Mouse (Mus musculus) MN1 (cell line): ENCODE results near the gene Efna2.
A peak's percentile ranks its signal among the peaks of the same experiment; 100 is the strongest.
"Not testable (repeated sequence)": the region's sequence is repeated elsewhere in the genome, so short reads cannot be mapped to it uniquely, and the experiment has no call there.

ENCODE experiments used
- DNase-seq: peaks from one replicate; pipeline ENCODE4 v3.0.0-alpha.2; 2016; ENCODE audit warnings: low spot score

The Efna2 gene

DNA sequence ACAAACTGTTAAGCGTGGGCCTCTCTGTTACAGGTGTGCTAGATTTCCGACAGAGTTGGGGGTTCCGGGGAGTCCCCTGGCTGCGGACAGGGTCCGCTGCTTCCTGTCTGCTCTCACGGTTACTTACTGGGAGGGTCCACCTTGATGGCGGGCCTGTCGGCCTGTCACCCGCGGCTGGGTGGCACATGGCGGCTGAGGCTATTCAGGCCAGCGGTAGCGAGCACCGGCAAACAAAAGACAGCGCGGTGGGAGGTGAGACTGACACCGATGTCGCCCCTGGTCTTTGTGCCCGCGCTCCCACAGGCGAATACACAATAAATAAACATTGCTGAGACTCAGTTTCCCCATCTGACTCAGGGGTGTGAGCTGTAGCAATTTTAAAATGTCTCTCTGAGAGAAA is 10.7 kb downstream of the Efna2 start:
- DNase-seq = no peak

DNA sequence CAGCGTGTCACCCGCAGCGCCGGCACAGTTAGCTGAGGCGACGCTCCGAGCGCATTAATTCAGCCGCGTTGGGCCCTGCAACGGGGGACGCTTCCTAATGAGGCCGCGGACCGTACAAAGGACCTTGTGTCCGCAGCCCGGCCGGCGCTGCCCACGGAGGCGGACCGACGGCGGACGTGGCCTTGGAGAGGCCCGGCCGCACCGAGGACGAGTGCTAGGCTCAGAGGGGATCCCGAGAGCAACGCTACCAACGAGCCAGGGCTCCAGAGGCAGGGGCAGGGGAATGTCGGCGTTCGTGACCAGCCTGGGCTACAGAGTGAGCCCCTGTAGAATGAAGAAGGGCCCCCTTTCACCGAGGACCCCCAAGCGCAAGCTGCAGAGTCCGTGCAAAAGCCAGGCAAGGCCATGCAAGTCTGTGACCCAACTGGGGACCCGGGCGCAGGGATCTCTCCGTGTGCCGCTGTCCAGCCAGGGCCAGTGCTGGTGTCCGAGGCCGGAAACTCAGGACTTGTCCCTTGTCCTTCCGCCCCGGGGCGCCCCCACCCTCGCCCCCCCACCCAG is 11.3 kb downstream of the Efna2 start:
- DNase-seq = peak; percentile 75

DNA sequence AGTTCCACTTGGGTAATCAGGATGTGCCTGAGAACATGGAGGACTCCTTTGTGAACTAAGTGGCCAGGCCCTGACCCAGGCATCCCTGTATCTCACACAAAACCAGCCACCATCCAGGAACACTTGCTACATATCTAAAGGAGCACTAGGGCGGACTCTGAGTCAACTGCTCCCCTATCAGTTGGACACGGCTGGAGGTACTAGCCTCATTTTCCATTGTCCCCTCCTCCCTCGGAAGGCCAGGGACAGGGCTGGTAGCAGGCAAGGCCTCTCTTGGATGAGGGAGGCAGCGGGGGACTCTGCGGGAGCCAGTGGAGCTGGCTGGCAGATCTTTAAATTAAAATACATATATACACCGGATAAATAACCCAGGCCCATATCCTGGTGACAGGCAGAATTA is 14.7 kb downstream of the Efna2 start:
- no peak for DNase-seq

DNA sequence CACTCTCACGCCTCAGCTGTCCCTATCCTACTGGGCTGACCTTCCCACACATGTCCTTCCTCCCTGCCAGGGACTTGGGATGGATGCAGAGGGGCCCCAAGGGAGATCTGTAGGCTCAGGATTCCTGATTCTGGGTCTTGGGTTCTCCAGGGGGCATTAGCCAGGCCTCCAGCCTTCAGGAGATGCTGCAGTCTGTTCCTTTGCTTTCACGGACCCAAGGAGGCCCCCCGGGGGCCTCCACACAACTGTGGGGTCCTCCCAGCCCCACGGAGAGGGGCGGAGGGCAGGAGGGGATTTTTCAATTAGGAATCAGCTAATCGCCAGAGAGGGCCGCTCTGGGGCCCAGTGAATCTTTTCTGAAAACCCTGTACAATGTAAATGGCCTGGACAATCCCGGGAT is 15.2 kb downstream of the Efna2 start:
- DNase-seq = no peak

DNA sequence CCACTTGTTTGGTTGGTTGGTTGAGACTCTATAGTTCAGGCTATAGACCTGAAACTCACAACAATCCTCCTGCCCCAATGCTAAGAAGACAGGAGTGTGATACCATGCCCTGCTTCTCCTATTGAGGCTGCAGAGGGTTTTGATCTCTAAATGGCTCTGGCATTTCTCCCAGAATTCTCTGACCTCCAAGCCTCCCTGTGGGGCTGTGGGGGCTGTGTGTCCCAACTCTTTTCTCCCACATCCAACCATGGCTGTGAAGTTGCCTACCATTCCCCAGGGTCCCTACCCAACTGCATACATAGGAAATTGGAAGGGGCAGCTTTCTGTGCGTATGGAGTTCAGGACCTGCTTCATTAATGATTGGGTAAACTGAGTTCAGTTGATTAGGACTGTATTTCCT is 16.9 kb downstream of the Efna2 start:
- DNase-seq = no peak

DNA sequence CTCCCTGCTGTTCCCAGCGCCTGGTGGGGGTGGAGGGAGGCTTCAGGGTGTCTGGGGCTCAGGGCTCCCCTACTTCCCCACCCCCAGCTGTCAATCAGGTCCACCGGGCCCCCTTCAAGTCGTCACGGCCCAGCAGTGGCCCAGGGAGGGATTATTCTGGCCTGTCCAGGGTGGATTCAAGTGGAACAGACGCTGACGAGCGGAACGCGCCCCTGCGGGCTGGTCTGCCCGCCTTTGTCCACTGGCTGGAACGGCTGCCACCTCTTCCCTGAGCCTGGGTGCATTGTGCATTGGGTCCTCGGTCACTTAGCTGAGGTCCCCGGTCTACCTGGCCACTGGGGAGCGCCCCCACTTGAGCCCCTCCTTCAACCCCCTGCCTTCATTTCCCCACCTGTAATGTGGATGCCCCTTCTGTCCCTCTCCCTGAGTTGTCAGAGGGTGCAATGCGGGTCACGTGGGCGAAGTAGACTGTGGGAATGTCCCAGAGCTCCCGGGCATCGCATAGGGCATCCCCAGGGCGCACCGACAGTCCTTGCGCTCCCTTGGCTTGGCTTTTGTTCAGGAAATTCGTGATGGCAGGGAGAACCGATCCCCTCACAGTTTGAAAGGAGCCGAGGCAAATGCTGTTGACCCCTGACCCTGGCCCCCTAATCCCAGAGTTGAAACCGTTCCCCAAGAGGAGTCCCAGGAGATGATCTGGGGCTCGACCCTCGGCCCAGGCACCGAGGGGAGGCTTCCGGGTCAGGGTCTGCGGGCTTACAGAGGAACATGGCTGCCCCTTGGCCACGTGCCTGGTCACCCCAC is 17.7 kb downstream of the Efna2 start:
- DNase-seq = no peak

DNA sequence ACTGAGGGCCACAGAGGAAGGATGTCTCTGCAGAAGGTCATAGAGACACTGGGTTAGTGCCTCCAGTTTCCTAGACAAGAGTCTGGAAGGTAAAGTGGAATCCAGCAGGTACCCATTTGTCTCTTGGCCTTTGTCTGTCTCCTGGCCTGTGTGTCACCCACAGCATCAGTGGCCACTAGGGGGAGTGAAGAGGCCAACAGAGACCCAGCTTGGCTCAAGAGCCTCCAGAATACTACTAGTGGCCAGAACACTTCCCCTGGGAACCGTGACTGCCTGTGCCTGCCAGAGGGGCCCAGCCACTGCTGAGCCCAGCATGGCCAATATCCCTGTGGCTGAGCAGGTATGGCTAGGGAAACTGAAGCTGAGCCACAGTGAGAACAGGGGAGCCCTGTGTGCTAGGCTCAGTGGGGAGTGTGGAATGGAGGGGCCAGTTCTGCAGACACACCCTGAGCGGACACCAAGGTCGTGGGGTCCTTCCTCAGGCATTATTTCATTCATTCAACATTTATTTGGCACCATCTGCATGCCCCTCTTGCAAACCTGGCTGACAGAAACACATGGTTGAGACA is 20.2 kb downstream of the Efna2 start:
- DNase-seq = peak; percentile 94

DNA sequence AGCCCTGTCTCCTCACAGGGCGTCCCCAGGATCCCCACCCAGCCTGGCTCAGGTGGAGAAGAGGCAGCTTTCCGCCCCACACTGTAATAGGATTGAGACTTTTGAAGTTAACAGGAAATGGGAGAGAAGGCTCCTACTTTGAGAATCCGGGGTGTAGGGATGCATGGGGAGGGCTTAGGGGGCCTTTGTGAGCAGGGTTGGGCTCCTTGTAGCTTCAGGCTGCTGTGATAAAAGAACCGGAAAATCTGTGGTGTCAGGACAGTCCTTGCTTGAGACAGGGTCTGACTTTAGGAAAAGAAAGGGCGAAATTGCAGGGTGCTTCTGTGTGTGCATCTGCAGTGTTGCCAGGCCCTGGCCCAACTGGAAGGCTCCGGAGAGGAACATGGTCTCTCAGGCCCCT is 21.2 kb downstream of the Efna2 start:
- DNase-seq = no peak

DNA sequence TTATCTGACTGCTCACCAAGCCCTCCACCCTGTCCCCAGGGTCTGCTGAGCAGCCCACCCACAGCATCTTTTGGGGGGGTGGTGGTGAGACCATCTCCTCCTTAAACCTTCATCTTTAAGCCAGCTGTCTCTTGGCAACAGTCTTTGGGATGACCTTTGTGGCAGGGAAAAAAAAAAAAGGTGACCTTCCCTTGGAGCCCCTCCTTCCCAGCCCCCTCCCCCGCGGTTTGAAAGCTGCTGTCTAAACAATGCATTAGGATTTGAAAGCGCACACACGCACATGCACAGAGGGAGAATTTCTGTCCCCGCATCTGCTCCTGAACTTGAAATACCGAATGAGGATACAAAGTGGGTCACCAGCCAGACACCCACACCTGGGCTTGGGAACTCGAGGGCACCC is 24.8 kb downstream of the Efna2 start:
- no peak for DNase-seq

DNA sequence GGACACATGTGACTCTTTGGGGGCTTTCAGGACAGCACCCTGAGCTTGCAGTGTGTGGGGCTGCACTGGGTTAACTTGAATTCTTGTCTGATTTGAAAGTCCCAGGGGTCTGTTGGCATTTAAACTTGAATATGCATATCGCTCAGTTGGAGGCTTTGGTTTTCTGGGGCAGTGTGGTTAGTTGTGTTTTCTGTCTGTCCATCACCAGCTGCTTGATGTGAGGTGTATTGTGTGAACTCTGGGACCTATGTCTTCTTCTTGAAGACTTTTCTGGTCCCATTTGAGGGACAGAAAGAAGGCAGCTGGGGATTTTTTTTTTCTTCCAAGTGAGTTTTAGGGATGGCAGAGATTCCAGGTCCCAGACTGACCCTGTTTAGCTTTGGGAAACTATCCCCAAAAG is 27.9 kb downstream of the Efna2 start:
- no peak for DNase-seq

DNA sequence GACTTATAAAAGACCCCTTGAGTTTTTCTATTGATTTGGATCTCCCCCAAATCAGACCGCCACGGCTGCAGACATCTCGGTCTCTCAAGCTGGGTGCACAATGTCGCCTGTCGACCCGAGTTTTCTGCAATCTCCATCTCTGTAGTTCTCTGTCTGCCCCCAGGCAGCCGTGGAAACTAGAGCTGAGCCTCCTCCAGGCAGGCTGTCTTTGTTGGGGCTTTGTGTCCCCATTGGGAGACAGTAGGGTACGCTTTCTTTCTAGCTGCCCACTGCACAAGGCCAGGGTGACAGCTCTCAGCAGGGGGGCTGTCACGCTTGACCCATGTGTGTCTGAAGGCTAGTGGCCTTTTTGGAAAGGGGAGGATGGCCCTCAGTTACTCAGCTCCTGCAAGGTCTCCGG is 28.4 kb downstream of the Efna2 start:
- DNase-seq = no peak

DNA sequence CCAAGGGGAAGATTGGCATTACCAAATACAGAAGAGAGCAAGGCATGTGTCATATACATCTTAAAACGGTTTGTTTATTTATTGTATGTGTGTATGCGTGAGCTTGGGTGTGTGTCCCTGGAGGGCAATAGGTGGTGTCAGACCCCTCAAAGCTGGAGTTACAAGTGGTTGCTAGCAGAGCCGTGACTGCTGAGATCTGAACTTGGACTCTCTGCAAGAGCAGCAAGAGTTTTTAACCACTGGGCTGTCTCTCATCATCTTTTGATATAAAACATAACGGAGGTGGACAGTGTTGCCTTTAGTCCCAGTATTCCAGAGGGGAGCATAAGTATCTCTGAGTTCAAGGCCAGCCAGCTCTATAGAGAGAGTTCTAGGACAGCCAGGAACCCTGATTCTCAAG is 29.0 kb downstream of the Efna2 start:
- no peak for DNase-seq

DNA sequence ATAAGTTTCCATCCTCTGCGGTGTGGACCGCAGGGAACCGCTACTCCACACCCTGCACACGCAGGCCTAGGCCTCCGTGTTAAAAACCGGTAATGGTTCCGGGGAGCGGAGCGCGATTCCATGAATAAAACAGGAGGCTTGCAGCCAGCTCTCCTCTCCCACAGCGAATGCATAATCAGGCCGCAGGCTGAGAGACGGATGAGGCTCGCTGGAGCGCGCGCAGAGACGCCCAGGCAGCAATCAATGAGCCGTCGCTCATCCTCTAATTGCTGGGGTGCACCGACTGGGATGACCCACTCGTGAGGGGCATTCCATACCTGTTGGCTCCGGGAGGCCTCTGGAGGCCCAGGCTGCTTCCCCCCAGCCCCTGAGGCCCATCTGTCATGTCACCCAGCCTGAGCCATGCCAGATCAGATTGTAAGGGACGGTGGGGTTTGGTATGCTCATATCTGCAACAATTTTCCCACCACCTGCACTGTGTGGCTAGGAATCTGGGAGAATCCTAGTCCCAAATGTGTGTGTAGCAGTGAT is 29.6 kb downstream of the Efna2 start:
- no peak for DNase-seq

DNA sequence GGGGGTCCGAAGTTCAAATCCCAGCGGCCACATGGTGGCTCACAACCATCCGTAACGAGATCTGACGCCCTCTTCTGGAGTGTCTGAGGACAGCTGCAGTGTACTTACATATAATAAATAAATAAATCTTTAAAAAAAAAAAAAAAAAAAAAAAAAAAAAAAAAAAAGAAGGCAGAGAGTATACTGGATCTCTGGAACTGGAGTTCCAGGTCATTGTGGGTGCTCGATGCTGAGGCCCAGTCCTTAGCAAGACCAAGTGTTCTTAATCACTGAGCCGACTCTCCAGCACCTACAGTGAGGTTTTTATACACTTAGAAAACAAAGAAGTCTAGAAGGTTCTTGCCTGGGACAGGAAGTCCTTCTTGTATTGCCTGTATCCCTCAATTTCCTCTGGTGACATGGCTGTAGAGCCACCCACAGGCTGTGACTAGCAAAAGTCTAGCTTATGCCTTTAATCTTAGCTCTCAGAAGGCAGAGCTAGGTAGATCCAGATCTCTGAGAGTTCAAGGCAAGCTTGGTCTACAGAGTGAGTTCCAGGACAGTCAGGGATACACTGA is 32.3 kb downstream of the Efna2 start:
- not testable (repeated sequence) for DNase-seq

DNA sequence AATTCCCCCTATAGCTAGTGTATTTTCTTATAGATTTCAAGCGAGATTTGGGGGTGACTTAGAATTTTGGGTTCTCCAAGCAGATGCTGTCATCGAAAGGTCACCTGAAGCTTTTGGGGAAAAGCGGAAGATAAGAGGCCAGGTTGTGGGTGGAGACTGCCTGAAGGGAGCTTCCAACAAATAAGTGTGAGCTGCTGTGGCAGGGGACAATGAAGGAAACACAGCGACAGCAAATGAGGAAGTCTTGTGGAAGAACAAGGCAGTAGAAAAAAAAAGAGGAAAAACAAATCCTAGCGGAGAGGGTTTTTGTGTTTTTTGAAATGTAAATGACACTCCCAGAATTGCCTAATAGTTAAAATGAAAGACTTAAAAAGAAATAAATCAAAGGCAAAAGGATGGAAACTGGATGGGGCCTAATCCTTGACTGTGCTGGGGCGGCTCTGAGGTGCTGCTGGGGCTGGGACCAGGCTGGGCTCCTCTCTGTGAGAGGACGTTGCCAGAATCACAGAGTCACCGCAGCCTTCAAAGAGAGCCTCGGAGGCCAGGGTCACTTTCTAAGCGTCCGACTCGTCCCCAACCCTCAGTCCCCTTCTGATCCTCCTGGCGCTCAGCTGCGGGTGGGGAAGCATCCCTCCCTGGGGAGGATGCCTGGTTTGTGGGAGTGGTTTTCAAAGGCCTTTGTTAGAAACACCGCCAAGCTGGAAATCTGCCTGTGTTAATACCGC is 35.9 kb downstream of the Efna2 start:
- no peak for DNase-seq

DNA sequence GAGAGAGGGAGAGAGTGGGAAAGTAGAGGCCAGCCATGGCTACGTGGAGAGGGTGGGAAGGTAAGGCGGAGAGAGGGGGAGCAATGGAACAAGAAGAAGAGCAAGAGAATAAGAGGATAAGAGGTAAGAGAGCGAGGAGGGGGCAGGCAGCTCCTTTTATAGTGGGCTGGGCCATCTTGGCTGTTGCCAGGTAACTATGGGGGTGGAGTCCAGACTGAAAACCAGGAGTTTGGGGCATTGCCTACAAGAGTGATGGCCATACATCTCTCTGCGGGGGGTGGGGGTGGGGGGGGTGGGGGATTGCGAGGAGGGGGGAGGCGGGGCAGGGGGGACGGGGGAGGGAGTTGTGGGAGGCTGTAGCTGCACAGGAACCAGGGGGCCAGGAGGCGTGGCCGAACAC is 41.4 kb downstream of the Efna2 start:
- DNase-seq = no peak

DNA sequence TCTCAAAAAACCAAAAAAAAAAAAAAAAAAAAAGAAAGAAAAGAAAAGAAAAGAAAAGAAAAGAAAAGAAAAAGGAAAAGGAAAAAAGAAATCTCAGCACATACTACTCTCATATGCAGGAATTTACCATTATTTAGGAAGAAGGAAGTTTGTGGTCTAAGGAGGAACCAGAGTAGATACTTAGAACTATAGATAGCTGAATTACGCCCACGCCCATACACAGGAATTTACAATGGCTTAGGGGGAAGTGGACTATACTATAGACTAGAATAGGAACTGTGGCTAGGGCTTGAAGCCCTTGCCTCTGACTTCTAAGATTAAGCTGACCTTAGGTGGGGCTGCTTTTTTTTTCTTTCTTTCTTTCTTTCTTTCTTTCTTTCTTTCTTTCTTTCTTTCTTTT is 43.9 kb downstream of the Efna2 start:
- DNase-seq = not testable (repeated sequence)

DNA sequence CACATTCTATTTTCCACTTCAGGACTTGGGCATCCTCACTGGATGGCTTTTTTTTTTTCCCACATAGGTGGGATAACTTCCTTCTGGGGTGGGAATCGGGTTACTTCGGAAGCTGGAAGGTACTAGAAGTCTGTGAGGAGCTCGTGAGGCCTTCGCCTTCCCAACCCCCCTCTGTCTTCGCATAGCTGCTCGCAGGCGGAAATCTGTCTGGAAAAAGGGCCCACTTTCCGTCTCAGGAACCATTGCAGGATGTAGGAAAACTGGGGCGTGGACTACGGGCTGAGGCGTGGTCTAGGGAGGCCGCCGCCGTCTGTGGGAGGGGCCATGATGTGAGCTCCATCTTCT is 46.8 kb downstream of the Efna2 start:
- DNase-seq = no peak

DNA sequence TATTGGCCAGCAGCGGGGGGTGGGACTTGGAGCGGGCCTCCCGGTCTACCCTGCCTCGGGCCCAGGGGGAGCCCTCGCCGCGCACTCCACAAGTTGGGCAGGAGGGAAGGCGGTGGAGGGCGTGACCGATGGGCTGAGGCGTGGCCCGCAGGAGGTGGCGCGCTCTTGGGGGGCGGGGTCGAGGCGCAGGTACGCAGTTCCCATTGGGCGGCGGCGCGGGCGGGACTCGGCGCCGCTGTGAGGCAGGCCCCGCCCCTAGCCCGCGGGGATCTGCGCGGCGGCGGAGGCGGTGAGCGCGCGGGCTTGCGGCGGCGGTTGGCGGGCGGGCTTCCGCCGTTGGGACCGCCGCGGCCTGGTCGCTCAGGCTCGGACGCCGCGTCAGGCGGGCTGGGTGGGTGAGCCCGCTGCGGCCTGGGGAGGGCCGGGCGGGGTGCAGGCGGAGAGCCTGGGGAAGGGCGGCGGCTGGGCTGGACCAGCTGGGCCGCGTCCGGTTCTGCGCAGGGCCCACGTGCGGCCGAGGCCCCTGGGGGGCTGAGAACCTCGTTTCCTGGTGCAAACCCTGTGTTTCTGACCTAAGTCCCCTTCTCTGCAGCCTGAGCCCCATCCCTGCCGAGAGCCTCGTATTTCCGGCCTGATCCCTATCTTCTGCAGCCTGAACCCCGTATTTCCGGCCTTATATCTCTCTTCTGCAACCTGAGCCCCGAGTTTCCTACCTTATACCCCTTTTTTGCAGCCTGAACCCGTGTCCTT is 47.3 kb downstream of the Efna2 start, which contains the start of gene Mum1:
Gene Mum1, plus strand, starts transcription at position 19 of the 750 bp plus-strand sequence.
- DNase-seq = peak; percentile 98

DNA sequence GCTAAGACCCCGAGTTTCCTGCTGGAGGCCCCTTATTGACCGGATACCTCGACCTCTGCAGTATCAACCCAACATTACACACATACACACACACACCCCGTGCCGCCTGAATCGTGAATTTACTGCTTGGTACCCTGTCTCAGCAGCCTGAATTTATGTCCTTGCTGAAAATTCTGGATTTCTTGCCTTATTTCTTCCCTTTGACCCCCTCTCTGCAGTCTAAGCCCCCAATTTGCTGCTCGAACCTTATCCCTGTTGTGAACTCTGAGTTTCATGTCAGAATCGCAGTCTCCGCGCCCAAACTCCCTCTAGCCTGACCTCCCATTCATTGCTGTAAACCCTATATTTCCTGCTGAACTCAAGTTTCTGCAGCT is 47.9 kb downstream of the Efna2 start:
- no peak for DNase-seq

DNA sequence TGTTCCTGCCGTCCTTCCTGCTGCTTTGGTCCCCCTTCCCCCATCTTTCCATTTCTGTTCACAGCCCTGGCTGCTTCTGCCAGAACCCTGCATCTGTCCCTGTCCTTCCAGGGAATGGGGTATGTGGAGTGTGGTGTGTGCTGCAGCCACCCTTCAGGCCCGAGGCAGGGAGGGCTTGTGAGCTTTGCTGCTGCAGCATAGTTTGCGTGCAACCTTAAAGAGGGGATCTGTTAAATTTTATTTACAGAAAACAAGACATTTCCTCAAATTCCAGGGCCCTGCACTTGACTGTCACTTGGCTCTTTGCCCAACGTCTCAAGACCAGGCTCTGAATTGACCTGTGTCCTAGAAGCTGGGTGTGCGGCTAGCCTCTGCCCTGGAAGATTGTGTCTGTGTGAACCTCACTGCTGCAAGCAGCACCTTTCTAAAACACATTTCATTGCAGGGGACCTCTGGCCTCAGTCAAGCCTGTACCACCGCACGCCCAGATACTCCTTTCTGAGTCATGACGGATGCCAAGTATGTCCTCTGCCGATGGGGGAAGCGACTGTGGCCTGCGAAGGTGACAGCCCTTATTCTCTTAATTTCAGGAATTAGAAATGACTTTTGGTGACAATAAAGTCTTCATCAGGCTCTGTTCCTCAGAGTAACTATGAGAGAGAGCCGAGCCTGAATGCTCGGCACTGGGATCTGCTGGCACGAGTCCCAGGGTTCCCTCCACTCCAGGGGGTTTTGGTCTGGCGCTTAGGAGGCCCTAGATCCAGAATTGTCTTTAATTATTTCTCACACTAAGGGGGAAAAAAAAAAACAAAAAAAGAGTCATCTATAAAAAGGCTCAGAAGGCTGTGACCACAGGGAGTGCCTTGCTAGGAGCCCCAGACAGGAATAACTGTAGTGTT is 48.8 kb downstream of the Efna2 start:
- peak; percentile 39 for DNase-seq
